22 mouse cellular contexts compared by ENCODE assay signal in genomic region chr12:109709661-109710060, GRCm38 (mm10).
DNase-seq lines count a peak whose midpoint lies in the region; ATAC-seq lines count a peak whose summit lies in the region.
"Had no signal": no experiment of that assay in that cellular context is flagged by ENCODE, and none has a peak within 500 bp of the region (broad histone marks: within the 10 kb centered on the region; RNA-seq: fewer than 3 reads in every experiment).

No protein-coding gene starts in this region.

- WGBS in hindbrain, embryonic 14.5 days, result 88% methylated on average over 5 of the region's 5 CpGs

- peaks cover 45% of the 10 kb centered on the region for H3K36me3 ChIP-seq in hindbrain, embryonic 14.5 days (replicated peaks; ENCODE audit: control insufficient read depth, insufficient read depth)

- H3K9ac ChIP-seq in hindbrain, embryonic 14.5 days, result no peak overlapping the region
- H3K9ac ChIP-seq: embryonic facial prominence, embryonic 12.5 days; forebrain, embryonic 13.5 days; liver, embryonic 15.5 days; lung, embryonic 15.5 days; midbrain, embryonic 13.5 days had no signal

- no peaks in the 10 kb centered on the region for H3K4me1 ChIP-seq in hindbrain, embryonic 14.5 days (replicated peaks; ENCODE audit: control insufficient read depth, insufficient read depth, low read length)
- H3K4me1 ChIP-seq: embryonic facial prominence, embryonic 12.5 days; liver, embryonic 15.5 days; lung, embryonic 15.5 days; megakaryocyte, embryonic 14.5 days; midbrain, embryonic 13.5 days had no signal

- no peak for ATAC-seq in cerebellum, adult (ENCODE audit: insufficient number of reproducible peaks, low FRiP score, low TSS enrichment)
- no peak for ATAC-seq in hindbrain, embryonic 14.5 days (ENCODE audit: low FRiP score)
- ATAC-seq: activated CD4-positive, CD25-positive, alpha-beta regulatory T cell, adult 4 months; forebrain, embryonic 13.5 days; midbrain, embryonic 13.5 days had no signal

- no peaks in the 10 kb centered on the region for H3K9me3 ChIP-seq in hindbrain, embryonic 14.5 days (ENCODE audit: control insufficient read depth, low read length)
- H3K9me3 ChIP-seq: embryonic facial prominence, embryonic 12.5 days; forebrain, embryonic 13.5 days; liver, embryonic 15.5 days; lung, embryonic 15.5 days; midbrain, embryonic 13.5 days had no signal

- intact Hi-C loops in left cerebral cortex, postnatal 4 days (cut with DNase I), result no loop called here

- no peak overlapping the region for H3K4me2 ChIP-seq in hindbrain, embryonic 14.5 days (replicated peaks)
- H3K4me2 ChIP-seq: embryonic facial prominence, embryonic 12.5 days; forebrain, embryonic 13.5 days; liver, embryonic 15.5 days; lung, embryonic 15.5 days; midbrain, embryonic 13.5 days had no signal

- peak; percentile 52 for DNase-seq in cerebellum, adult 11 months
- DNase-seq in left cerebral cortex, postnatal 4 days, result peak; percentile 53
- no peak for DNase-seq in left cerebral cortex, adult 18-20 months (ENCODE audit: low spot score in 2 of 2)
- peak; percentile 53 for DNase-seq in cerebellum, adult 8-10 months
- DNase-seq in cerebellum, postnatal 36 days, result peak; percentile 72 to 76
- DNase-seq in thymus, postnatal 0 days (ENCODE audit: low spot score), result no peak
- DNase-seq in hindbrain, embryonic 14.5 days (ENCODE audit: low spot score), result no peak
- DNase-seq: adrenal gland, adult 8-10 months; heart, adult 18-20 months; heart, postnatal 4 days; kidney, adult 11 months; kidney, postnatal 4 days; lung, postnatal 36 days; thymus, adult 18-20 months had no signal

- H3K4me3 ChIP-seq in hindbrain, embryonic 14.5 days (replicated peaks; ENCODE audit: low read length), result no peak overlapping the region
- H3K4me3 ChIP-seq: embryonic facial prominence, embryonic 12.5 days; forebrain, embryonic 13.5 days; liver, embryonic 15.5 days; lung, embryonic 15.5 days; megakaryocyte, embryonic 14.5 days; midbrain, embryonic 13.5 days had no signal

- H3K27ac ChIP-seq in hindbrain, embryonic 14.5 days, result no peak overlapping the region
- H3K27ac ChIP-seq: embryonic facial prominence, embryonic 12.5 days; forebrain, embryonic 13.5 days; liver, embryonic 15.5 days; lung, embryonic 15.5 days; midbrain, embryonic 13.5 days had no signal

- no peaks in the 10 kb centered on the region for H3K27me3 ChIP-seq in hindbrain, embryonic 14.5 days (ENCODE audit: control insufficient read depth, insufficient read depth, low read length)
- H3K27me3 ChIP-seq: embryonic facial prominence, embryonic 12.5 days; forebrain, embryonic 13.5 days; liver, embryonic 15.5 days; lung, embryonic 15.5 days; megakaryocyte, embryonic 14.5 days; midbrain, embryonic 13.5 days had no signal

Comparison
In these comparisons a context has a peak if more than half of its experiments do, and no peak if none do; other contexts are left out.
1. DNase-seq: peak in cerebellum, adult 11 months (single experiment), left cerebral cortex, postnatal 4 days (single experiment), cerebellum, adult 8-10 months (single experiment) and cerebellum, postnatal 36 days (2 of 2); none in left cerebral cortex, adult 18-20 months (0 of 2), thymus, postnatal 0 days (single experiment) and hindbrain, embryonic 14.5 days (single experiment).